Mouse (Mus musculus) limb, embryonic 13.5 days (tissue): ENCODE measurements around the gene Nop2. TPM values are rescaled to one million over a fixed set of nuclear protein-coding genes. Genes with fewer than 3 reads are reported as not detected.

ENCODE experiments used
- ATAC-seq: fragments of 200-750 bp; cut with Nextera tagmentation; 2 replicates; pipeline ENCODE4 v1.8.0; 2017; ENCODE audit warnings: low read depth, moderate number of reproducible peaks, moderate TSS enrichment; ENCODE audit not compliant: low FRiP score
- H3K27ac ChIP-seq: fragments of 300-500 bp; sonication (generic); 2 replicates; pipeline ENCODE4 v1.5.1; 2015; ENCODE audit warnings: inconsistent platforms, mild to moderate bottlenecking, moderate library complexity
- H3K27me3 ChIP-seq: fragments of 300-500 bp; sonication (generic); 2 replicates; pipeline ENCODE4 v1.6.1; 2015; ENCODE audit warnings: mild to moderate bottlenecking, inconsistent platforms
- H3K36me3 ChIP-seq: fragments of 300-500 bp; sonication (generic); 2 replicates; pipeline ENCODE4 v1.6.1; 2015; ENCODE audit warnings: inconsistent platforms, mild to moderate bottlenecking, moderate library complexity
- H3K4me1 ChIP-seq: fragments of 300-500 bp; sonication (generic); 2 replicates; pipeline ENCODE4 v1.6.1; 2015; ENCODE audit warnings: inconsistent platforms
- H3K4me2 ChIP-seq: fragments of 300-500 bp; sonication (generic); replicated peaks from 2 replicates; pipeline ENCODE4 v1.6.1; 2015; ENCODE audit warnings: inconsistent platforms, mild to moderate bottlenecking, moderate library complexity
- H3K4me3 ChIP-seq: fragments of 300-500 bp; sonication (generic); 2 replicates; pipeline ENCODE4 v1.5.1; 2015; ENCODE audit warnings: moderate library complexity, mild to moderate bottlenecking, inconsistent platforms
- H3K9ac ChIP-seq: fragments of 300-500 bp; sonication (generic); 2 replicates; pipeline ENCODE4 v1.6.1; 2015; ENCODE audit warnings: mild to moderate bottlenecking, inconsistent platforms
- H3K9me3 ChIP-seq: fragments of 300-500 bp; sonication (generic); 2 replicates; pipeline ENCODE4 v1.6.1; 2016; ENCODE audit warnings: inconsistent platforms
- WGBS: fragments of 180-500 bp; shearing (Covaris S2); methylation state at CpG from one replicate; pipeline ENCODE4 v1.1.7; 2015; 5-methylcytosine and 5-hydroxymethylcytosine counted together
- polyA plus RNA-seq: library from polyadenylated mRNA; unstranded; fragments of >200 nt; fragmentation: Nextera tagmentation; extraction: Ambion mirVana; gene quantifications from 2 replicates; pipeline ENCODE4 v1.2.1, GENCODE M21; 2015

Nop2 gene
- polyA plus RNA-seq, 1 experiment from 2014 or later = 65.6 TPM

- H3K4me3 ChIP-seq = peak overlapping the region; percentile 91
- peaks cover 39% of the 10 kb centered on the region for H3K4me1 ChIP-seq
- peak overlapping the region; percentile 96 for H3K9ac ChIP-seq
- WGBS = 0% methylated on average over 18 of the region's 32 CpGs
- peak overlapping the region; percentile 95 for H3K4me2 ChIP-seq
- H3K36me3 ChIP-seq = peaks cover 34% of the 10 kb centered on the region
- H3K9me3 ChIP-seq = no peaks in the 10 kb centered on the region
- H3K27ac ChIP-seq = peak overlapping the region; percentile 96
- no peak; the same call in 1 of the 2 replicates for ATAC-seq
- no peaks in the 10 kb centered on the region for H3K27me3 ChIP-seq
These were observed 35.5 kb upstream of the Nop2 start for GRCm38 (mm10) chr6:125096279-125096596.

- Histone ChIP-seq H3K9ac (peak overlapping the region; percentile 96), H3K4me2 (peak overlapping the region; percentile 95), H3K9me3 (no peaks in the 10 kb centered on the region), H3K4me3 (peak overlapping the region; percentile 91), H3K27ac (peak overlapping the region; percentile 96), H3K27me3 (no peaks in the 10 kb centered on the region), H3K4me1 (peaks cover 39% of the 10 kb centered on the region), H3K36me3 (peaks cover 39% of the 10 kb centered on the region)
- WGBS = under 1% methylated on average over 37 of the region's 44 CpGs
- ATAC-seq = peak; percentile 55
These were observed 34.9 kb upstream of the Nop2 start for GRCm38 (mm10) chr6:125096597-125097345.

- Histone ChIP-seq H3K4me2 (peak overlapping the region; percentile 95), H3K4me1 (peaks cover 39% of the 10 kb centered on the region), H3K9ac (peak overlapping the region; percentile 96), H3K4me3 (peak overlapping the region; percentile 91), H3K27me3 (no peaks in the 10 kb centered on the region), H3K27ac (peak overlapping the region; percentile 96; the same call in 1 of the 2 replicates), H3K36me3 (peaks cover 45% of the 10 kb centered on the region), H3K9me3 (no peaks in the 10 kb centered on the region)
- WGBS = 1% methylated on average over 12 of the region's 12 CpGs
- no peak for ATAC-seq
These were observed 34.4 kb upstream of the Nop2 start for GRCm38 (mm10) chr6:125097346-125097689.

GRCm38 (mm10) chr6:125097951-125098350 is 33.8 kb upstream of the Nop2 start:
- H3K9ac ChIP-seq = peak overlapping the region; percentile 96
- no peak for ATAC-seq
- peak overlapping the region; percentile 96; the same call in 1 of the 2 replicates for H3K27ac ChIP-seq
- H3K27me3 ChIP-seq = no peaks in the 10 kb centered on the region
- 52% methylated on average over 8 of the region's 8 CpGs for WGBS
- peak overlapping the region; percentile 95 for H3K4me2 ChIP-seq
- no peaks in the 10 kb centered on the region for H3K9me3 ChIP-seq
- peaks cover 39% of the 10 kb centered on the region for H3K4me1 ChIP-seq
- H3K36me3 ChIP-seq = peaks cover 51% of the 10 kb centered on the region
- peak overlapping the region; percentile 91 for H3K4me3 ChIP-seq

- ATAC-seq = no peak
- no peak overlapping the region; the same call in 1 of the 2 replicates for H3K27ac ChIP-seq
- H3K4me3 ChIP-seq = peak overlapping the region; percentile 91
- no peaks in the 10 kb centered on the region for H3K27me3 ChIP-seq
- 52% methylated on average over 3 of the region's 3 CpGs for WGBS
- peak overlapping the region; percentile 96 for H3K9ac ChIP-seq
- no peaks in the 10 kb centered on the region for H3K9me3 ChIP-seq
- peak overlapping the region; percentile 95 for H3K4me2 ChIP-seq
- H3K36me3 ChIP-seq = peaks cover 55% of the 10 kb centered on the region
- H3K4me1 ChIP-seq = peaks cover 39% of the 10 kb centered on the region
These were observed 33.2 kb upstream of the Nop2 start for GRCm38 (mm10) chr6:125098513-125098912.

- Histone ChIP-seq H3K36me3 (peaks cover 65% of the 10 kb centered on the region), H3K9ac (peak overlapping the region; percentile 96), H3K27me3 (no peaks in the 10 kb centered on the region), H3K9me3 (no peaks in the 10 kb centered on the region), H3K4me3 (peak overlapping the region; percentile 91), H3K4me1 (peaks cover 39% of the 10 kb centered on the region), H3K4me2 (peak overlapping the region; percentile 95), H3K27ac (peak overlapping the region; percentile 44; the same call in 1 of the 2 replicates)
- 47% methylated on average over 5 of the region's 5 CpGs for WGBS
- no peak for ATAC-seq
These were observed 32.2 kb upstream of the Nop2 start for GRCm38 (mm10) chr6:125099421-125099971.

- Histone ChIP-seq H3K9me3 (no peaks in the 10 kb centered on the region), H3K27me3 (no peaks in the 10 kb centered on the region), H3K4me2 (no peak overlapping the region), H3K9ac (no peak overlapping the region), H3K4me1 (peaks cover 36% of the 10 kb centered on the region), H3K4me3 (no peak overlapping the region), H3K36me3 (peaks cover 84% of the 10 kb centered on the region), H3K27ac (no peak overlapping the region)
- no peak for ATAC-seq
- WGBS = 69% methylated on average over 9 of the region's 9 CpGs
These were observed 30.3 kb upstream of the Nop2 start for GRCm38 (mm10) chr6:125101444-125101843.

GRCm38 (mm10) chr6:125104223-125104622 is 27.5 kb upstream of the Nop2 start:
- no peak overlapping the region for H3K4me2 ChIP-seq
- H3K9ac ChIP-seq = no peak overlapping the region
- H3K27me3 ChIP-seq = no peaks in the 10 kb centered on the region
- H3K9me3 ChIP-seq = no peaks in the 10 kb centered on the region
- no peak overlapping the region for H3K27ac ChIP-seq
- H3K4me3 ChIP-seq = no peak overlapping the region
- WGBS = 90% methylated on average over 4 of the region's 4 CpGs
- no peak for ATAC-seq
- H3K36me3 ChIP-seq = peaks cover 98% of the 10 kb centered on the region
- peaks cover 14% of the 10 kb centered on the region for H3K4me1 ChIP-seq

- Histone ChIP-seq H3K9ac (no peak overlapping the region), H3K27me3 (no peaks in the 10 kb centered on the region), H3K4me2 (no peak overlapping the region), H3K36me3 (peaks cover 98% of the 10 kb centered on the region), H3K4me3 (no peak overlapping the region), H3K4me1 (no peaks in the 10 kb centered on the region), H3K9me3 (no peaks in the 10 kb centered on the region), H3K27ac (no peak overlapping the region)
- WGBS = 96% methylated on average over 2 of the region's 2 CpGs
- ATAC-seq = no peak
These were observed 24.0 kb upstream of the Nop2 start for GRCm38 (mm10) chr6:125107705-125108104.

- 73% methylated on average over 14 of the region's 14 CpGs for WGBS
- ATAC-seq = no peak
- Histone ChIP-seq H3K27me3 (no peaks in the 10 kb centered on the region), H3K9ac (no peak overlapping the region), H3K36me3 (peaks cover 100% of the 10 kb centered on the region), H3K27ac (no peak overlapping the region), H3K4me2 (no peak overlapping the region), H3K4me3 (no peak overlapping the region), H3K4me1 (no peaks in the 10 kb centered on the region), H3K9me3 (no peaks in the 10 kb centered on the region)
These were observed 22.3 kb upstream of the Nop2 start for GRCm38 (mm10) chr6:125109371-125109770.

- no peak overlapping the region for H3K9ac ChIP-seq
- H3K4me3 ChIP-seq = no peak overlapping the region
- H3K4me2 ChIP-seq = no peak overlapping the region
- no peak for ATAC-seq
- no peaks in the 10 kb centered on the region for H3K9me3 ChIP-seq
- no peaks in the 10 kb centered on the region for H3K4me1 ChIP-seq
- 91% methylated on average over 7 of the region's 7 CpGs for WGBS
- H3K27ac ChIP-seq = no peak overlapping the region
- H3K27me3 ChIP-seq = no peaks in the 10 kb centered on the region
- H3K36me3 ChIP-seq = peaks cover 98% of the 10 kb centered on the region
These were observed 20.8 kb upstream of the Nop2 start for GRCm38 (mm10) chr6:125110927-125111326.

- H3K27me3 ChIP-seq = no peaks in the 10 kb centered on the region
- no peaks in the 10 kb centered on the region for H3K4me1 ChIP-seq
- 94% methylated on average over 11 of the region's 11 CpGs for WGBS
- no peaks in the 10 kb centered on the region for H3K9me3 ChIP-seq
- no peak overlapping the region for H3K9ac ChIP-seq
- no peak overlapping the region for H3K4me2 ChIP-seq
- ATAC-seq = no peak
- peaks cover 96% of the 10 kb centered on the region for H3K36me3 ChIP-seq
- H3K4me3 ChIP-seq = no peak overlapping the region
- no peak overlapping the region for H3K27ac ChIP-seq
These were observed 19.2 kb upstream of the Nop2 start for GRCm38 (mm10) chr6:125112553-125112952.
